Mouse (Mus musculus) megakaryocyte, embryonic 14.5 days (primary cell): ENCODE data around the gene Vasn. TPM values are rescaled to one million over a fixed set of nuclear protein-coding genes. Genes with fewer than 3 reads are reported as not detected.

ENCODE experiments used
- H3K27me3 ChIP-seq: replicated peaks from 2 replicates; pipeline ENCODE3; 2012; ENCODE audit warnings: inconsistent platforms
- H3K36me3 ChIP-seq: replicated peaks from 2 replicates; pipeline ENCODE3; 2012; ENCODE audit warnings: low read length, inconsistent platforms, mixed read lengths
- H3K4me1 ChIP-seq: 2 replicates; pipeline ENCODE4 v1.6.1; 2012; ENCODE audit warnings: inconsistent platforms
- H3K4me3 ChIP-seq: replicated peaks from 2 replicates; pipeline ENCODE3; 2012; ENCODE audit warnings: moderate library complexity, mild to moderate bottlenecking, inconsistent platforms
- H3K9me3 ChIP-seq: 2 replicates; pipeline ENCODE4 v1.6.1; 2012; ENCODE audit warnings: inconsistent platforms
- FLI1 ChIP-seq: IDR thresholded peaks from 2 replicates; pipeline ENCODE4 v1.6.1; 2012; ENCODE audit warnings: low read length, inconsistent platforms, mixed read lengths
- GATA1 ChIP-seq: IDR thresholded peaks from 3 replicates; pipeline ENCODE4 v1.6.1; 2012; ENCODE audit warnings: mixed read lengths, low read length, inconsistent platforms, borderline replicate concordance
- polyA plus RNA-seq: library from polyadenylated mRNA; stranded (reverse); fragments of >175 nt; gene quantifications from 2 replicates; pipeline ENCODE4 v1.2.3, GENCODE M21; 2012; ENCODE audit warnings: low replicate concordance; ENCODE audit not compliant: insufficient read depth

The Vasn gene
- polyA plus RNA-seq, 1 experiment = not detected

- no peak overlapping the region for H3K4me3 ChIP-seq
- TF ChIP-seq GATA1 (no peak), FLI1 (no peak)
- no peaks in the 10 kb centered on the region for H3K9me3 ChIP-seq
- H3K36me3 ChIP-seq = peaks cover 100% of the 10 kb centered on the region
- peaks cover 19% of the 10 kb centered on the region for H3K4me1 ChIP-seq
- peaks cover 4% of the 10 kb centered on the region for H3K27me3 ChIP-seq
Measured at GRCm38 (mm10) chr16:4650161-4650560, 10.4 kb downstream of the Vasn start.

- TF ChIP-seq GATA1 = no peak
- TF ChIP-seq FLI1 = no peak
- no peak overlapping the region for H3K4me3 ChIP-seq
- H3K9me3 ChIP-seq = no peaks in the 10 kb centered on the region
- H3K27me3 ChIP-seq = peaks cover under 1% of the 10 kb centered on the region
- peaks cover 100% of the 10 kb centered on the region for H3K36me3 ChIP-seq
- H3K4me1 ChIP-seq = peaks cover 19% of the 10 kb centered on the region
Measured at GRCm38 (mm10) chr16:4651081-4651480, 11.3 kb downstream of the Vasn start.

GRCm38 (mm10) chr16:4651624-4652023 is 11.9 kb downstream of the Vasn start:
- TF ChIP-seq FLI1 (no peak), GATA1 (no peak)
- Histone ChIP-seq H3K36me3 (peaks cover 100% of the 10 kb centered on the region), H3K27me3 (no peaks in the 10 kb centered on the region), H3K4me1 (peaks cover 24% of the 10 kb centered on the region), H3K9me3 (no peaks in the 10 kb centered on the region), H3K4me3 (no peak overlapping the region)

GRCm38 (mm10) chr16:4652707-4653416 is 13.1 kb downstream of the Vasn start:
- peaks cover 21% of the 10 kb centered on the region for H3K4me1 ChIP-seq

GRCm38 (mm10) chr16:4654706-4655105 is 15.0 kb downstream of the Vasn start:
- peaks cover 96% of the 10 kb centered on the region for H3K36me3 ChIP-seq
- no peak overlapping the region for H3K4me3 ChIP-seq
- H3K27me3 ChIP-seq = no peaks in the 10 kb centered on the region
- TF ChIP-seq GATA1 (no peak), FLI1 (no peak)
- no peaks in the 10 kb centered on the region for H3K9me3 ChIP-seq
- peaks cover 18% of the 10 kb centered on the region for H3K4me1 ChIP-seq

More at GRCm38 (mm10) chr16:4652707-4653416, 13.1 kb downstream of the Vasn start:
- H3K27me3 ChIP-seq = no peaks in the 10 kb centered on the region
- no peak overlapping the region for H3K4me3 ChIP-seq
- TF ChIP-seq GATA1 = no peak
- no peaks in the 10 kb centered on the region for H3K9me3 ChIP-seq
- H3K36me3 ChIP-seq = peaks cover 100% of the 10 kb centered on the region

GRCm38 (mm10) chr16:4655251-4655734 is 15.6 kb downstream of the Vasn start:
- no peaks in the 10 kb centered on the region for H3K9me3 ChIP-seq
- no peaks in the 10 kb centered on the region for H3K27me3 ChIP-seq
- no peak overlapping the region for H3K4me3 ChIP-seq
- TF ChIP-seq FLI1 (no peak), GATA1 (no peak)
- H3K36me3 ChIP-seq = peaks cover 93% of the 10 kb centered on the region
- H3K4me1 ChIP-seq = peaks cover 18% of the 10 kb centered on the region

GRCm38 (mm10) chr16:4655764-4656570 is 16.2 kb downstream of the Vasn start:
- Histone ChIP-seq H3K4me1 (peaks cover 18% of the 10 kb centered on the region), H3K4me3 (no peak overlapping the region), H3K27me3 (no peaks in the 10 kb centered on the region), H3K9me3 (no peaks in the 10 kb centered on the region), H3K36me3 (peaks cover 92% of the 10 kb centered on the region)
- no peak for TF ChIP-seq FLI1
- no peak for TF ChIP-seq GATA1

- H3K4me3 ChIP-seq = no peak overlapping the region
- no peaks in the 10 kb centered on the region for H3K27me3 ChIP-seq
- H3K9me3 ChIP-seq = no peaks in the 10 kb centered on the region
- TF ChIP-seq FLI1 (no peak), GATA1 (no peak)
- peaks cover 92% of the 10 kb centered on the region for H3K36me3 ChIP-seq
- peaks cover 18% of the 10 kb centered on the region for H3K4me1 ChIP-seq
Measured at GRCm38 (mm10) chr16:4656571-4657081, 16.9 kb downstream of the Vasn start.

- H3K9me3 ChIP-seq = no peaks in the 10 kb centered on the region
- TF ChIP-seq GATA1 = no peak
- no peak for TF ChIP-seq FLI1
- H3K4me1 ChIP-seq = peaks cover 27% of the 10 kb centered on the region
- no peaks in the 10 kb centered on the region for H3K27me3 ChIP-seq
- peaks cover 90% of the 10 kb centered on the region for H3K36me3 ChIP-seq
- no peak overlapping the region for H3K4me3 ChIP-seq
Measured at GRCm38 (mm10) chr16:4658781-4659245, 19.1 kb downstream of the Vasn start.

- Histone ChIP-seq H3K4me3 (no peak overlapping the region), H3K27me3 (no peaks in the 10 kb centered on the region), H3K4me1 (peaks cover 29% of the 10 kb centered on the region), H3K9me3 (no peaks in the 10 kb centered on the region), H3K36me3 (peaks cover 90% of the 10 kb centered on the region)
- TF ChIP-seq FLI1 (no peak), GATA1 (no peak)
Measured at GRCm38 (mm10) chr16:4659326-4659725, 19.6 kb downstream of the Vasn start.
